Mouse (Mus musculus) kidney, adult 2 months (tissue): ENCODE data around the gene Nfkbil1.

Experiments used
- CTCF ChIP-seq: fragments of 200-500 bp; conservative IDR thresholded peaks from 2 replicates; pipeline ENCODE4 v1.5.1; 2011; ENCODE audit warnings: low read depth, mild to moderate bottlenecking, control low read depth, low read length, moderate library complexity, mixed read lengths; ENCODE audit not compliant: insufficient read depth, insufficient read length
- POLR2A ChIP-seq: fragments of 200-500 bp; IDR thresholded peaks from one replicate; pipeline ENCODE4 v1.6.1; 2011; ENCODE audit warnings: low read depth, low read length, control low read depth

GRCm38 (mm10) chr17:35202442-35202841 is 33.1 kb downstream of the Nfkbil1 start:
- TF ChIP-seq CTCF (no peak), POLR2A (no peak)
